Mouse (Mus musculus): ENCODE measurements at regions not wholly inside any gene's neighbourhood (a gene's known extent, or its start where the extent isn't known, plus 50 kb on each side); places are given as distances from the start of the nearest gene placed in this dataset.

DNA sequence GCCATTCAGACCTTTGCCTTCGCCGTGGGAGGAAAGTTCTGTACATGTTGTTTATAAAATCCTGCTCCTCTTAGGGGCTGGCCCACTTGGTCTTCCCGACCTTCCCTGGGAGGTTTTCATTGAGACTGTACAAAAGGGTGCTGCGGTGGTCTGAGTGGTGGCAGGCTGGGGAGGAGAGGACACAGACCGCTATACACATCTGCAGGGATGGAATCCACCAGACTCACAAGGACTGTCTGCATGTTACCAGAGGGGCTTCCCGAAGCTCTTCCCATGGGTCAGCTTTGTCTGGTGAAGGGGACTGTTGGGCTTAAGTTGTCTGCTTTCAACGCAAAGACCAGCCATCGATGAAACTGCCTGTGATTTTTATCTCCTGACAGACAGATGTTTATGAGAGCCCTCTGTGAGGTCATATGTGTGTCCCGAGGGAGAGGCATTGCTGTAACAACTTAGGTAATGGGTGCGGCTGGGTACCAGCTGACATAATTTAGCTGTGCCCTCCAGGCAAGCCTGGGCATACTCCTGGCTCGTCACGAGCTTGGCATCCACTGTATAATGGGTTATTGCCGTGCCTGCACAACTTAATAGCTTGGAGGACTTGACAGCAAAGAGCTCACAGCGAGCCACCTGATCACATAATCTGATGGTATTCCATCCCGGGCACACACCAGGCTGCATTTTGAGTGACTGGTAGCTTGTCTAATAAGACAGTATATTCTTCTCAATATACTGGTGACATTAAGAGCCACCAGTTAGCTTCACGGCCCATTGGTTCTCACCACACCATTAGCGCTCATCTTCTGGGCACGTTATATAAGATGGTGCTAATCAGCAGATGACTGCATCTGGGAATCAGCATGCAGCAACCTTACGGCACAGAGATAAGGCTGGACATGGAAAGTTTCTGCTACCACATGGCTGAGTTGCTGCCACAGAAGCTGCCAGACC lies 128.7 kb downstream of the Ptger3 start:
- Histone ChIP-seq H3K4me2 (ENCODE audit: low read depth, low read length, poor library complexity, severe bottlenecking) (no peak overlapping the region), H3K9me3 (ENCODE audit: low read length) (no peaks in the 10 kb centered on the region), H3K27ac (ENCODE audit: low read depth, low read length) (no peak overlapping the region), H3K4me1 (ENCODE audit: insufficient read depth, low read length) (no peaks in the 10 kb centered on the region), H3K27me3 (ENCODE audit: insufficient read depth, low read length) (no peaks in the 10 kb centered on the region), H3K9ac (replicated peaks; ENCODE audit: low read length, poor library complexity, severe bottlenecking) (no peak overlapping the region), H3K4me3 (ENCODE audit: low read depth, low read length) (no peak overlapping the region), H3K36me3 (ENCODE audit: insufficient read depth, low read length) (no peaks in the 10 kb centered on the region)
- WGBS = 81% methylated on average over 19 of the region's 19 CpGs
- no peak for TF ChIP-seq CTCF (IDR thresholded peaks at IDR 0.05)
- peak; percentile 56; the same call in 1 of the 2 replicates for ATAC-seq (ENCODE audit: low FRiP score)
- DNase-seq (ENCODE audit: low spot score) = no peak

All from midbrain, postnatal 0 days (tissue).